Mouse (Mus musculus): ENCODE results near the gene Flywch1.

The Flywch1 gene

DNA sequence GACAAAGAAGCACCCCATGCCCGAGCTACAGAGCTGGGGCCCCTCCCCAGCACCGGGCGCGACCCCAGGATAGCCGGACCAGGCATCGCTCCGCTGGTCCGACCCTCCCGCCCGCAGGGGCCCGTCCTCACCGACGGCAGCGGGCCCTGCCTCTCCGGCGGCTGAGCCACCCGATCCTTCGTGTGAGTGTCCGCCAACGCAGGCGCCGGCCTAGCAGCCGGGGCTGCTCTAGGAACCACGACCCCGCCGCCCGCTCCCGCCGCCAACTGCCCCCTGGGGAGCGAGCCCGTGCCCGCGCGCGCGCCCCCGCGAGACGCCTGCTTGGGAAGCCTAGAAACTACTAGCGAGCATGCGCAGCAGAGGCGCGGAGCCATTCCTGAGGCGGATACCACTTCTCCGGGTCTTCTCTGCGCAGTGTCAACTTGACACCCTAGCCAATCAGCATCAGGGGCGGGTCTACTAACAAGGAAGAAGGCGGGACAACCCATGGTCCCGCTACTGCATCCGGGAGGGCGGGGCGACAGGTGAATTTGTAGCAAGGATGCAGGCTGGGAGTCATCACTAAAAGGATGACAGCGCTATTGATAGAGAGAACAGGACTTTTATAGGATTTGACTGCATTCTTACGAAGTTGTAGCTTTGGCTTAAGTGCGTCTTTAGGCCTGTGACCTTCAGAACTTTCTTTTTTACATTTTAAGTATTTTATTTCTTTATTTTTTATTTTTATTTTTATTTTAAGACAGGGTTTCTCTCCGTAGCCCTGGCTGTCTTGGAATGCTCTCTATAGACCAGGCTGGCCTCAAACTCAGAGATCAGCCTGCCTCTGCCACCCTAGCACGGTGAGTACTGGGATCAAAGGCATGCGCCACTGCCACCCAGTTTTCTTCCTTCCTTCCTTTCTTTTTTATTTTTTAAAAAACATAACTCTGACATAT lies at the start of gene Flywch1:
Gene Flywch1 (minus strand): TSS at position 319 of the 935 bp plus-strand sequence.
- DNase-seq (ENCODE audit: low read depth, low spot score), result peak; percentile 99

DNA sequence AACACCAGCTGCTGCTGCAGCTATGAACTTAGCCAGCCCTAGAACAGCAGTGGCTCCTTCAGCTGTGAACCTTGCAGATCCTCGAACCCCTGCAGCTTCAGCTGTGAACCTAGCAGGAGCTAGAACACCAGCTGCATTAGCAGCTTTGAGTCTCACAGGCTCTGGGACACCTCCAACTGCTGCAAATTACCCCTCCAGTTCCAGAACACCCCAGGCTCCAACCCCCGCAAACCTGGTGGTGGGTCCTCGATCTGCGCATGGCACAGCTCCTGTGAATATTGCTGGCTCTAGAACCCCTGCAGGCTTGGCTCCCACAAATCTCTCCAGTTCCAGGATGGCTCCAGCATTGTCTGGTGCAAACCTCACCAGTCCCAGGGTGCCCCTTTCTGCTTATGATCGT lies 49.3 kb upstream of the Flywch1 start:
- no peak for DNase-seq (ENCODE audit: low read depth, low spot score)

DNA sequence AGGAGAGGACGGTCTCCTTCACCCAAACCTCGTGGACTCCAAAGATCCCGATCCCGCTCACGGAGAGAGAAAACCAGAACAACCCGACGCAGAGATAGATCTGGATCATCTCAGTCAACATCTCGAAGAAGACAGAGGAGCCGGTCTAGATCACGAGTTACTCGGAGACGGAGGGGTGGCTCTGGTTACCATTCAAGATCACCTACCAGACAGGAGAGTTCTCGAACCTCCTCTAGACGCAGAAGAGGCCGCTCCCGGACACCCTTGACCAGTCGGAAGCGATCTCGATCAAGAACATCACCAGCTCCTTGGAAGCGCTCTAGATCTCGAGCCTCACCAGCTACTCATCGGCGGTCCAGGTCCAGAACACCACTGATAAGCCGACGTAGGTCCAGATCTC lies 47.8 kb upstream of the Flywch1 start:
- DNase-seq (ENCODE audit: low read depth, low spot score), result no peak

GRCm38 (mm10) chr17:23818579-23818978 lies 47.2 kb upstream of the Flywch1 start:
- DNase-seq (ENCODE audit: low read depth, low spot score), result no peak

GRCm38 (mm10) chr17:23815641-23816040 lies 44.2 kb upstream of the Flywch1 start:
- no peak for DNase-seq (ENCODE audit: low read depth, low spot score)

GRCm38 (mm10) chr17:23807918-23808317 lies 36.5 kb upstream of the Flywch1 start:
- DNase-seq (ENCODE audit: low read depth, low spot score), result no peak

GRCm38 (mm10) chr17:23806867-23807266 lies 35.5 kb upstream of the Flywch1 start:
- DNase-seq (ENCODE audit: low read depth, low spot score), result no peak

DNA sequence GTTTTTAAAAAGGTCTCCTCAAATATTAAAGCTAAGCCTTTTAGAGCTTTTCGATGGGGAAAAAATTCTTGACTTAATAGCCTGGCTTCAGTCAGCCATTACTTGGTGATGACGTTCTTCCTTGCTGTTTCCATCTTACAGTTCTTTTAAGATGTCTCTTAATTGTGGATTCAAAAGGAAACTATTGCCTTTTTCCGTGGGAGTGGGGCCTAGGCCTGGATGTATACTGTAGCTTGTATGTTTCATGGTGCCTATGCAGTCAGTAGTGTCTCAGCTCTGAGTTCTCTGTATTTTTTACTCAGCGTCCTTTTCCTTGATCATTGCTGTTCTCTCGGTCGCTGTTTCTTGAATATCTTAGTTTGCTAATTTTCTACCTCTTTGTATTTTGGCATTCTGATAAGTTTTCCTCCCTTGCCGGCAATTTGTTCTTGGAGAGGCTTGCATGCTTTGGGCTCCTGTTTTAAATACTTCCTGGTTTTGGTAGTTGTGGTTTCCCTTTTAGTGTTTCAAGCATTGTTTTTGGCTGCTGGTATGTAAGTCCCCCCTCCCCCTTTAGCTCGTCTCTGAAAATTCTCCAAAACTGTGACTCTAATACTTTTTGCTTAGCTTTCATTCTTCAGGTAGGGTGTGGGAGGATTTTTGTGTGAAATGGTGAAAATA lies 33.2 kb upstream of the Flywch1 start:
- no peak for DNase-seq (ENCODE audit: low read depth, low spot score)

GRCm38 (mm10) chr17:23803366-23804041 lies 32.1 kb upstream of the Flywch1 start:
- DNase-seq (ENCODE audit: low read depth, low spot score), result peak; percentile 93

GRCm38 (mm10) chr17:23802746-23803365 lies 31.5 kb upstream of the Flywch1 start:
- DNase-seq (ENCODE audit: low read depth, low spot score), result peak; percentile 99

GRCm38 (mm10) chr17:23801627-23802026 lies 30.2 kb upstream of the Flywch1 start:
- DNase-seq (ENCODE audit: low read depth, low spot score), result no peak

DNA sequence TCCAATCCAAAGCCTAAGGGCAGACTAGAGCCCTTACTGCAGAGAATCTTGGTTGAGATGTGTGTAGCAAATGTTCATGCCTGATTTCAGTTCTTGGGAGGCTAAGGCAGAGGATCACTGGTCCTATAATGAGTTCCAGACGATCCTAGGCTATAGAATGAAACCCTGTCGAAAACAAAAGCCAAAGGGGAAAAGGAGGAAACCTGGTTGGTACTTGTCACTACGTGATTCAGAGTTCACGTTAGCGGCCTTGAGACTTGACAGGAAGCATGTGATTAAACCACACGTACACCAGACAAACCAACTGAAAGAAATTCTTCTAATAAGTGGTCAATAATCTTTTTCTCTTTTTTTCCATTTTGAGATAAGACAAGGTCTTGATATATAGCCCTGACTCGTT lies 25.9 kb upstream of the Flywch1 start:
- DNase-seq (ENCODE audit: low read depth, low spot score), result no peak

DNA sequence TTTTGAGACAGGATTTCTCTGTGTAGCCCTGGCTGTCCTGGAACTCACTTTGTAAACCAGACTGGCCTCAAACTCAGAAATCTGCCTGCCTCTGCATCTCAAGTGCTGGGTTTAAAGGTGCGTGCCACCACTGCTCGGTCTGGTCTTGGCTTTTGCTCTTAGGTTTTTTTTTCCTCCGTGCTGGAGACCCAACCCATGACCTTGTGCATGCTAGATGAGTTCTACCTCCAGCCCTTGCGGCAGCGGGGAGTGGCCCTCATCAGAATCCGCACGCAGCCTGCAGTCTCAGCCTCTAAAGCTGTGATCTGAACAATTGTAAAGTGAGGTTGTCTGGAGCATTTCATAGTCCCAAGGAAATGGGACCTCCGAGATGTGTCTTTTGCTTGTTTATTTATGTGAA lies 23.9 kb upstream of the Flywch1 start:
- no peak for DNase-seq (ENCODE audit: low read depth, low spot score)

DNA sequence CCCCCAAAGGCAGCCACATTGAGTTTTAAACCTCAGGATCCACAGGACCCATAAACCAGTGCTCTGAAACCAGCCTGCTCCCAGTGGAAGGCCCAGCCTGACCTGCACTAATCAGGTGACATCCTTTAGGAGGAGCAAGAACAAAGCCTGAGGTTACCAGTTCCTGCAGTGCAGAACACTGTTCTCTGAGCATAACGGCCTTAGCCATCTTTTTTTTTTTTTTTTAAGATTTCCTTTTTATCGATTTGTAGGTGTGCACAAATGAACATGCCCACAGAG lies 19.6 kb upstream of the Flywch1 start:
- no peak for DNase-seq (ENCODE audit: low read depth, low spot score)

DNA sequence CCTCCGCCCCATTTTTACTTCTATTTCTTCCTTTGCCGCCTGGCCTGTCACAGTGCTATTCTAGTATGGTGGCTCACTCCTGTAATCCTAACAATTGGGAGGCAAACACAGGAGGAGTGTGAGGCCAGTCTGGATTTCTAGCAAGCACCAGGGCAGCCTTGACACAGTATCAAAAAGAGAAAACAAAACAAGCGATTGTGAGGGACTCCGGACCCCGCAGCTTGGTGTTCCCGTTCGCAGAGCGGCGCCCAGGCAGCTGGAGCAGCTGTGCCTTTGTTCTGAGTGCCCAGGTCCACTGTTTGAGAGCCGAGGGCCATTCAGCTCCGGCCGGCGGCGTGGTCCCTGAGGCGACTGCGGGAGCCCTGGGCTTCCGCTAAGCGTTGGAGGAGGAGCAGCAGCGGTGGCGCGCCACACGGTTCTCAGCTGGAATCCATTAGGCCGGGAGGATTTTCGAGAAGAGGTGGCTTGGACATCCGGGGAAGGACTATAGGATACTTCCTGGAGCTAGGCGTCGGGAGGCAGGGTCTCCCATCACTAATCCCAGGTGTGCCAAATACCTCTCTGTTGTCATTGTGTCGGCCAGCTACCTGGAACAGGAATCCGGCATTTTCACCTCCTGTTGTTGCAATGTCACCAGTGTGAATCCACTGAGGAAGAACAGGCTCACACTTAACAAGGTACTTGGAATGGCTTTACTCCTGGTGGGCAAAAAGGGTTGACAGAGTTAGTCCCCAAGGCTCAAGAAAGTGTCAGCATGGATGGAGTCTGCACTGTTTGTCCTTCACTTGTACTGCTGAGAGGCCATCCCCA lies 19.1 kb upstream of the Flywch1 start, which contains the start of gene Srrm2:
Gene Srrm2 (plus strand): TSS at position 264 of the 810 bp plus-strand sequence.
- DNase-seq (ENCODE audit: low read depth, low spot score), result peak; percentile 76

DNA sequence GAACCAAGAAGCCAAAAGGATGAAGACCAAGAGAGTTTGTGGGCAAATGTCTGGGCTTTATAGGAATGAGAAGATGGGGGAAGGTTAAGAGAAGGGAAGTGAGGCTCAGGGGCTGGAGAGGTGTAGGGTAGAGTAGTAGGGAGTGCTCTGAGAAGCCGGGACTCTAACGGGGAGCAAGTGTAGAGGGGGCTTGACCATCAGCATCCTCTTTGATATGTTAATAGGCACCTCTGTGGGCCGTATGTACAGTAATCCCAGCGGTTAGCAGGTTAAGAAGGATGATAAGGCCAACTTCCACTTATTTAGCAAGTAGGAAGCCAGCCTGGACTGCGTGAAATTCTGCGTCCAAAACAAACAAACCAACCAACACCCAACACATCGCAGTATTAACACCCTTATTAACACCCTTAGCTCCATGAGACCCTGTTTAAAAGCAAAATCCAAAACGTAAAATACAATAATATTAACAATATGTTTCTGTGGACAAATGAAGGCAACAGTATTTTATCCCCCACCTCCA lies 18.4 kb upstream of the Flywch1 start:
- DNase-seq (ENCODE audit: low read depth, low spot score), result no peak

GRCm38 (mm10) chr17:23788973-23789372 lies 17.6 kb upstream of the Flywch1 start:
- DNase-seq (ENCODE audit: low read depth, low spot score), result no peak

GRCm38 (mm10) chr17:23786510-23786931 lies 15.1 kb upstream of the Flywch1 start:
- peak; percentile 61 for DNase-seq (ENCODE audit: low read depth, low spot score)

DNA sequence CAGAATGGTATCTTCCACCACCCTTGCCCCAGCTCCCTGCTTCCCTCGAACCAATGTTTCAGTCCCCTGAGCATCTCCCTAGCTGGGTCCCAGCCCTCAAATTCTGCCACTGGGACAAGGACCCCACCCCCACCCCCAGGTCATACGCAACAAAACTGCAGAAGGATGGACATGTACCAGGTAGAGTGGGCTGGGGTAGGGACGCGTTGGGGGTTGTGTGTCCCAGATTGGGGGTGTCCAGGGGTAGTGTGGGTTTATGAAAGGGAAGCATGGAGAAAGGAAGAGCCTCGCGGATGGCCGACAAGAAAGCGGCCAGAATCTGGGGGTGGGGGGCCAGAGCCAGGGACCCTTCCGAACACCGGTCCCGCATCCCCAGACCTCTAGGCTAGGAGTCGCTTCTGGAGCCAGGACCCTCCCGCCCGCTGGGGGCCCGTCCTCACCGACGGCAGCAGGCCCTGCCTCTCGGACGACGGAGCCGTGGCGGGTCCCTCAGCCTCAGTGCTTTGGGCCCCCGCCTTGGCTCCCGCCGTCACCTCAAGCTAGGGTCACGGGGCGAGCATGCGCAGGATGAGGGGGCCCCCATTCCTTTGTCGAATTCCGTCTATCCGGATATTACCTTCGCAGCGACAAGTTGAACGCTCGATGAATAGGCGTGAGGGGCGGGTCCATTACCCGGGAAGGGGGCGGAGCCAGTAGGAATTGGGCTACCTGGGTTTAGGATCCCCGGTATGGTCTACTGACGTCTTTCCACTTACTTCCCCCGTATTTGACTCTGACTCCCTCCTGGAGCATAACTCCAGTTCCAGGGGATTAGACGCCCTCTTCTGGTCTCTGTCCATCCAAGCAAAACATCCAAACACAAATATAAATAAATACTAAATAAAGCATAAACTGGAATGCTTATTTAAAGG lies 14.4 kb upstream of the Flywch1 start, which contains the start of gene Flywch2:
Gene Flywch2 (minus strand): TSS at position 521 of the 911 bp plus-strand sequence.
- DNase-seq (ENCODE audit: low read depth, low spot score), result peak; percentile 88

DNA sequence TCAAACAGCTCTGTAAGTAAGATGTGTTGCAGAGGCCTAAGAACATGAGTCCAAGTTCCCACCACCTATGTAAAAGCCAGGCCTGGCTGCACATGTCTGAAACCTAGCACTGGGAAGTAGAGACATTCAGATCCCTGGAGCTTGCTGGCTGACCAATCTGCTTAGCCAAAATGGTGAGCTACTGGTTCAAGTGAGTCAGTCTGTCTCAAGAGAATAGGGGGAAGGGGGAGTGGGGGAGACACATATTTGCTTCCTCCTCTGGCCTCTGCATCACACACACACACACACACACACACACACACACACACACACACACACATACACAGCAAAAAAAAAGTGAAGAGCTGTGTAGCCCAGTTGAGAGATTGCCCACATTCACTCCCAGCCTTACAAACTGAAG lies 11.9 kb upstream of the Flywch1 start:
- no peak for DNase-seq (ENCODE audit: low read depth, low spot score)

Measured in mesoderm, embryonic 11.5 days (tissue).